Mouse (Mus musculus): ENCODE results near the gene Gm21996. TPM values are rescaled to one million over a fixed set of nuclear protein-coding genes. Genes with fewer than 3 reads are reported as not detected.
"Not testable (repeated sequence)": the region's sequence is repeated elsewhere in the genome, so short reads cannot be mapped to it uniquely, and the experiment has no call there.

Gene Gm21996
- total RNA-seq (2012; rRNA removed) = not detected in 2 replicates
- not detected in 2 replicates for total RNA-seq (2014; rRNA removed)
- polyA plus RNA-seq (2012; ENCODE audit: insufficient read length, low read depth) = not detected in 2 replicates

DNA sequence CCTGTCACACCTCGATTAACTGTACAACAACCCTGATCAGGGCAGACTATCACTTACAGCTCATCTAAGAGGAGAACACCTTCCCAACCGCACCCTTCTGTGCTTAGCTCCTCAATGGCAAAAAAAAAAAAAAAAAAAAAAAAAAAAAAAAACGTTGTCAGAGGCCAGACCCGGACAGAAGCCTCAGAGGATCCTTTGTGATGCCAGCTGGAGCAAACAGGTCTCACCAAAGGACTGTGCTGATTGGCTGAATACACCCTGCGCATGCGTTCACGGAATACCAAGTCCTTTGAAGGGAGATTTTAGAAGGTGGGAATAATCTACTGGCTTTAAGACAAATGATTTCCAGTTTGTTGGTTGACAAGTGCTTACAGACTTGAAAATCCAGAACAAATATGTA lies at the start of gene Gm21996:
Gene Gm21996, minus strand, starts transcription at position 101 of the 400 bp plus-strand sequence.
- H3K27ac ChIP-seq (ENCODE audit: insufficient read depth, low read depth); H3K9ac ChIP-seq (ENCODE audit: insufficient read depth, low read depth); H3K4me2 ChIP-seq (ENCODE audit: insufficient read depth, low read depth, poor library complexity, severe bottlenecking); DNase-seq (ENCODE audit: extremely low read depth); H3K4me3 ChIP-seq (replicated peaks in 1 of 3; ENCODE audit: low read depth in 2 of 3, low read length in 2 of 3, poor library complexity in 1 of 3); H3K36me3 ChIP-seq (replicated peaks in 1 of 2; ENCODE audit: control insufficient read depth in 1 of 2, insufficient read depth in 1 of 2, low read length in 1 of 2); in situ Hi-C loops (cut with MboI; ENCODE audit: low pct_ligation_motif_present, low pct_unique_long_range_greater_than_20kb, low sequenced_read_pairs); H3K27me3 ChIP-seq (replicated peaks); H3K4me1 ChIP-seq (ENCODE audit: control insufficient read depth in 1 of 2, insufficient read depth in 2 of 2); H3K79me2 ChIP-seq (replicated peaks; ENCODE audit: control insufficient read depth, extremely low read depth, insufficient read depth, poor library complexity, severe bottlenecking); dilution Hi-C loops (cut with MboI; ENCODE audit: extremely low pct_ligation_motif_present, extremely low pct_unique_long_range_greater_than_20kb, low sequenced_read_pairs); H3K9me3 ChIP-seq (replicated peaks; ENCODE audit: low read length): not testable (repeated sequence)
